Mouse (Mus musculus) testis, adult 2 months (tissue): ENCODE data around the gene Frk. TPM values are rescaled to one million over a fixed set of nuclear protein-coding genes. Genes with fewer than 3 reads are reported as not detected.
A peak's percentile ranks its signal among the peaks of the same experiment; 100 is the strongest.
"Not testable (repeated sequence)": the region's sequence is repeated elsewhere in the genome, so short reads cannot be mapped to it uniquely, and the experiment has no call there.

Experiments
- H3K27ac ChIP-seq: fragments of 200-500 bp; 2 replicates; pipeline ENCODE4 v1.5.1; 2012; ENCODE audit warnings: low read depth, low read length; ENCODE audit not compliant: control insufficient read depth, insufficient read depth
- H3K27me3 ChIP-seq: fragments of 200-500 bp; 2 replicates; pipeline ENCODE4 v1.6.1; 2012; ENCODE audit warnings: mild to moderate bottlenecking, low read length, moderate library complexity; ENCODE audit not compliant: control insufficient read depth, insufficient read depth
- H3K36me3 ChIP-seq: fragments of 200-500 bp; 2 replicates; pipeline ENCODE4 v1.6.1; 2012; ENCODE audit warnings: mild to moderate bottlenecking, low read length; ENCODE audit not compliant: control insufficient read depth, insufficient read depth
- H3K4me1 ChIP-seq: fragments of 200-500 bp; 2 replicates; pipeline ENCODE4 v1.6.1; 2012; ENCODE audit warnings: low read length; ENCODE audit not compliant: control insufficient read depth, insufficient read depth
- H3K4me3 ChIP-seq: fragments of 200-500 bp; 2 replicates; pipeline ENCODE4 v1.5.1; 2012; ENCODE audit warnings: low read depth, mild to moderate bottlenecking, low read length, moderate library complexity, mixed read lengths; ENCODE audit not compliant: control insufficient read depth
- CTCF ChIP-seq: fragments of 200-500 bp; IDR thresholded peaks from 2 replicates; pipeline ENCODE4 v1.5.1; 2012; ENCODE audit warnings: low read depth, mild to moderate bottlenecking, inconsistent platforms, low read length, moderate library complexity; ENCODE audit not compliant: control insufficient read depth, insufficient read depth, insufficient replicate concordance
- POLR2A ChIP-seq: fragments of 200-500 bp; IDR thresholded peaks from 2 replicates; pipeline ENCODE4 v1.6.1; 2012; ENCODE audit warnings: low read depth, mild to moderate bottlenecking, inconsistent platforms, low read length, moderate library complexity; ENCODE audit not compliant: control insufficient read depth
- polyA plus RNA-seq: library from polyadenylated mRNA; depleted of rRNA; stranded (reverse); fragments of >200 nt; gene quantifications from 2 replicates; pipeline ENCODE4 v1.2.3, GENCODE M21; 2012; rRNA removed

The Frk gene
- 0.06 and 0.26 TPM in 2 replicates for polyA plus RNA-seq

DNA sequence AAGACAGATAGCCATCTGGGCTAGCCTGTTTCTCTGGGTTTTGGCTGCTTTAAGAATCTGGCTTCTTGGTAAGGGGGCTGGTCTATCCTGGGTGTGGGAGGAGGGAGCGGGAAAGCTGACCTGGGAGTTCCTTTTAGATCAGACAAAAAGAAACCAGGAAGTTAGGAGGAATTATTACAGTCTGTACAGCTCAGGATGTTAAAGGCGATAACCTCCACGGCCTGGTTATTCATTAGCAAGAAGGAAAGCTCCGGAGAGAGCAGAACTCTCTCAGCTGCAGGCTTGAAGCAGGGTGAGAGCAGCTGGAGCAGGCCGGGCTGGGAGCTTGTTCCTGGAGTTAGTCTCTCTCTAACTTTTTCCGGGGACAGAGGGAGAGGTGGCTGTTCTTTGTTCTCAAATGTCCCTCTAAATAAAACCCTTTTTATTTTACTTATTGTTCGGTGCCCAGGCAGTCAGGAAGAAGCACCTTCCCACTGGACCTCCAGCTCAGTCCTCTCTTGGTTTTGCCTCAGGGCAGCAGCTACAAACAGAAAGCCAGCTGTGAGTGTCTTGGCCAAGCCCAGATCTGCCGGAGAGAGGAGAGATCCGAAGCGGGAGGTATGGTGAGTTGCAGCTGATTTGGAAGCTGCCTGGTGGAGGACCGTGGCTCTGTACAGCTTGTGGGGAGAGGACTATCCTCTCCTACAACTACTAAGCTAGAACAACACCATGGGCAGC lies at the start of gene Frk:
TSS of gene Frk (plus strand) at position 103 of the 717 bp plus-strand sequence.
- TF ChIP-seq CTCF (no peak), POLR2A (no peak)
- H3K36me3 ChIP-seq, result no peaks in the 10 kb centered on the region
- peaks cover 6% of the 10 kb centered on the region for H3K4me1 ChIP-seq
- H3K27ac ChIP-seq, result peak within 1 kb of the TSS; percentile 37; the same call in 1 of the 2 replicates
- H3K4me3 ChIP-seq, result peak within 1 kb of the TSS; percentile 69
- no peaks in the 10 kb centered on the region for H3K27me3 ChIP-seq

DNA sequence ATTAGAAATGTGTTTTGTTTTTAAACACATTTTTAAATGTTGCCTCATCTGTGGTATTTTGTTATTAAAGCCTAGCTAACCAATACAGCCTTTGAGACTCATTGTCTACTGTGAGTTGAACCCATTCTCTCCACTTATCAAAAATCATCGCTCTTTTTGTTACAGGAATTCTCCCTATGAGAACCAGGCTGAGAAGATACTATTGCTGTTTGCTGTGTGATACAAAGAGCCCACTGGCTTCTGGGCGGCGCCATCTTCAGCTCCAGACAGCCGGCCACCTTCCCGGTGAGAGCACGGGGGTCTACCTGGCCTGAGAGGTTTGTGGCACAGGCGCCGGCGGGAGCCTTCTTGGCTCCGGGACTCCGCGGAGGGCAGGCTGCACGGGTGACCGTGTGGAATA lies 49.0 kb upstream of the Frk start:
- H3K27ac ChIP-seq, H3K4me3 ChIP-seq: not testable (repeated sequence)

DNA sequence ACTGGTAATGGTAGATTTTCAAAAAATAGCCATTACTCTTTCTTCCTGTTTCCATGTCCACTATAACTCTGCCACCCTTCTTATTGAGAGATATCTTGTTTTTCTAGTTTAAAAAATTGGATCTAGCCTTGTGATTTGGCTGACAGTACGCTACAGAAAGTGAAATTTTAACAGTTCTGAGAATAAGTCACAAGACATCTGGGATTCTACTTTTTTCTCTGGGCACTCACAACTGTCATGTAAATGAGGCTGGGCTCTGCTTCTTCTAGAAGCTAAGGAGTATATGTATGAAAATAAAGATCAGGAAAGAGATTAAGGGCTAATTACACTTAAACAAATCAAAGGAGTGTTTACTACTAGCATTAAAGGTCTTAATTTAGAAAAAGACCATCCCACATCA lies 33.7 kb upstream of the Frk start:
- H3K4me1 ChIP-seq, result no peaks in the 10 kb centered on the region
- H3K27ac ChIP-seq, result no peak overlapping the region
- no peaks in the 10 kb centered on the region for H3K27me3 ChIP-seq
- TF ChIP-seq CTCF, result no peak
- TF ChIP-seq POLR2A, result no peak
- H3K36me3 ChIP-seq, result no peaks in the 10 kb centered on the region
- H3K4me3 ChIP-seq, result no peak overlapping the region

More for the DNA sequence above, 49.0 kb upstream of the Frk start:
- H3K4me1 ChIP-seq, H3K27me3 ChIP-seq, H3K36me3 ChIP-seq: not testable (repeated sequence)

DNA sequence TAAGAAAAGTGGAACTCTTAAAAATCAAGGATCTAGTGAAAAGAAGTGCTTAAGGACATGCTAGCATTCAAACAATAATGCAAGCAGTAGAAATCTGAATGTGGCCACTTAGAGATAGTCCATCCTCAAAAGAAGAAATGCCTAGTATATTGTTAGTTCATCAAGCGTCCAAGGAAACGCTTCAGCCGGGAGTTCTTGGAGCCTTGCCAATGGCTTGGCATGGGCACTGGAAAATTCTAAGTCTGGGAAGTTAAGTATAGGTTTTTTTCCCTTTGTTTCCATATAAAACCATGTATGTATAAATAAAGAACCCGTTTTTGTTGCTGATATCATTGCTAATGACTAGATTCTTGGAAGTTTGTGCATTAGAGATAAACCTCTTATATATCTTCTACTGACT lies 21.7 kb upstream of the Frk start:
- H3K27me3 ChIP-seq, result no peaks in the 10 kb centered on the region
- no peak overlapping the region for H3K27ac ChIP-seq
- no peak overlapping the region for H3K4me3 ChIP-seq
- H3K36me3 ChIP-seq, result no peaks in the 10 kb centered on the region
- TF ChIP-seq POLR2A (no peak), CTCF (no peak)
- no peaks in the 10 kb centered on the region for H3K4me1 ChIP-seq

DNA sequence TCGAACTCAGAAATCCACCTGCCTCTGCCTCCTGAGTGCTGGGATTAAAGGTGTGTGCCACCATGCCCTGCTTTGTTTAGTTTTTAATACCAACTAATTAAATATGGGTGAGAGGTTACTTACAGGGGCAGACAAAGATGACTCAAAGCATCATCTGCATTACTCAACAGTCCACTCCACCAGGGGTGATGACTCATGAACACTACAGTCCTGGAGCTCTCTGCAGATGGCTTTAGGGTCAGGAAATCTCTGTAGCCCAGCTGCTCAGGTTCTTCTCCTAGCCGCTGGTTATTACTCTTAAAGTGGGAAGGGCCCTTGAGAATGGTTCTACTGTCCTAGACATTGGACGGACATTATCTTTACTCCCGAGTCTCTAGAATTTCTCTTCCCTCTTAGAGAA lies 18.9 kb upstream of the Frk start:
- Histone ChIP-seq H3K4me1 (no peaks in the 10 kb centered on the region), H3K27ac (no peak overlapping the region), H3K27me3 (no peaks in the 10 kb centered on the region), H3K4me3 (no peak overlapping the region), H3K36me3 (no peaks in the 10 kb centered on the region)
- TF ChIP-seq CTCF, result no peak
- no peak for TF ChIP-seq POLR2A

DNA sequence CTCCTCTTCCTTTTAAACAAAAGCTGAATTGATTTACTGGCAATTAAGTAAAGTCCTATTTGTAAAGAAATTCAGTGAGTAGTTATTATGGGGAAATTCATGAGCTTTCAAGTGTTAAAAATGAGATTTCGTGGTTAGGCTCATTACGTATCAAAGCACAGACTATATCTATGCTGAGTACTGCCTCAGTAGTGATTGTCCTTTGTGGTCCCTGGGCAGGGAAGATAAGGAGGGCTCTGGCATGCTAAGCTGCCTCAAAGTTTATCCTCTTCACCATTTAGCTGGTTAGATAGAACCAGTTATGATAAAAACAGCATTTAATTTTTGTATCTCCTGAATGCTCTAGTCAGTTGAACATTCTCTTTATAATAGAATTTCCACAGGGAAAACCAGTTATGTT lies 14.2 kb upstream of the Frk start:
- no peaks in the 10 kb centered on the region for H3K4me1 ChIP-seq
- H3K4me3 ChIP-seq, result no peak overlapping the region
- TF ChIP-seq CTCF (no peak), POLR2A (no peak)
- H3K36me3 ChIP-seq, result no peaks in the 10 kb centered on the region
- no peaks in the 10 kb centered on the region for H3K27me3 ChIP-seq
- no peak overlapping the region for H3K27ac ChIP-seq

DNA sequence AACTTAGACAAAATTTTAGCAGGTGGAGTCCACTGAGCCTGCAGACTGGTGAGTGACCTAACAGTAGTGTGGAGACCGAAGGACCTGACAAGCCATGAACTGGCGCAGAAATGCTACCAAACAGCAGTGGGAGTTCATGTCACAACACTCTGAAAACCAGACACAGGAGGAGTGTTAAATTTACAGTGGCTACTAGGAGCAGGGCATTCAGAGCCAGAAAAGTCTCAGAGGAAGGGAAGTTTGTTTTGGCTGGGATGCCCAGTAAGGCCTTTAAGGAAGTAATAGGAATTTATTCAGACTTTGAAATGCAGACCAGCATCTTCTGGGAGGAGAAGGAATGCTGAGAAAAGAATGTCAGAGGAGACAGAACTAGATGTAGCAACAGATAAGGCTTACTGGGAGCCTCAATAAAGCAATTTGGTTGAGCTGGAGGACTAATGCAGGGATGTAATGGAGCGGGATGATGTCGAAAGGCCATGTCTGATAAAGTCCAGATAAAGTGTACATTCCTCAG lies 3.2 kb upstream of the Frk start:
- no peak overlapping the region for H3K4me3 ChIP-seq
- H3K36me3 ChIP-seq, result no peaks in the 10 kb centered on the region
- no peak overlapping the region for H3K27ac ChIP-seq
- H3K27me3 ChIP-seq, result no peaks in the 10 kb centered on the region
- TF ChIP-seq POLR2A, result no peak
- no peak for TF ChIP-seq CTCF
- H3K4me1 ChIP-seq, result peaks cover 6% of the 10 kb centered on the region

DNA sequence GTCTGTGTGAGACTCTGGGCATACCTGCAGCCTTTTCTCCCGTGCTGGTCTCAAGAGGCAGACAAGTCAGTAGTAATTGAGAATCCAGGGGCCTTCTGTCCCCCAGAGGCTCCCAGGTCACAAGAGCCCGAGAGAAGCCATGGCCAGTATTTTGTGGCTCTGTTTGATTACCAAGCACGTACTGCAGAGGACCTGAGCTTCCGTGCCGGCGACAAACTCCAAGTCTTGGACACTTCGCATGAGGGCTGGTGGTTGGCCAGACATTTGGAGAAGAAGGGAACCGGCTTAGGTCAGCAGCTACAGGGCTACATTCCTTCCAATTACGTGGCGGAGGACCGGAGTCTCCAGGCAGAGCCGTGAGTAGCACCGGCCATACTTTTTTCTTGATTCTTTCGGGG lies 814 bp downstream of the Frk start:
- Histone ChIP-seq H3K36me3 (no peaks in the 10 kb centered on the region), H3K4me3 (peak overlapping the region; percentile 69), H3K27me3 (no peaks in the 10 kb centered on the region), H3K4me1 (peaks cover 6% of the 10 kb centered on the region), H3K27ac (peak overlapping the region; percentile 30; the same call in 1 of the 2 replicates)
- TF ChIP-seq CTCF (no peak), POLR2A (no peak)
